Mouse (Mus musculus) heart, embryonic 15.5 days (tissue): ENCODE data around the gene Chpf. TPM values are rescaled to one million over a fixed set of nuclear protein-coding genes. Genes with fewer than 3 reads are reported as not detected.

Source experiments
- ATAC-seq: fragments of 200-750 bp; cut with Nextera tagmentation; replicated peaks from 2 replicates; pipeline ENCODE4 v1.8.0; 2017; ENCODE audit warnings: low read depth, moderate TSS enrichment; ENCODE audit not compliant: insufficient number of reproducible peaks, insufficient read depth, low FRiP score
- H3K27ac ChIP-seq: fragments of 300-500 bp; sonication (generic); 2 replicates; pipeline ENCODE4 v1.5.1; 2015; ENCODE audit warnings: mild to moderate bottlenecking, inconsistent platforms
- H3K27me3 ChIP-seq: fragments of 300-500 bp; sonication (generic); 2 replicates; pipeline ENCODE4 v1.6.1; 2015; ENCODE audit warnings: inconsistent platforms
- H3K36me3 ChIP-seq: fragments of 300-500 bp; sonication (generic); 2 replicates; pipeline ENCODE4 v1.6.1; 2015; ENCODE audit warnings: mild to moderate bottlenecking, inconsistent platforms
- H3K4me1 ChIP-seq: fragments of 300-500 bp; sonication (generic); replicated peaks from 2 replicates; pipeline ENCODE4 v1.6.1; 2015; ENCODE audit warnings: inconsistent platforms
- H3K4me2 ChIP-seq: fragments of 300-500 bp; sonication (generic); 2 replicates; pipeline ENCODE4 v1.6.1; 2015; ENCODE audit warnings: inconsistent platforms, mild to moderate bottlenecking, moderate library complexity
- H3K4me3 ChIP-seq: fragments of 300-500 bp; sonication (generic); 2 replicates; pipeline ENCODE4 v1.5.1; 2015; ENCODE audit warnings: mild to moderate bottlenecking, inconsistent platforms
- H3K9ac ChIP-seq: fragments of 300-500 bp; sonication (generic); 2 replicates; pipeline ENCODE4 v1.6.1; 2015; ENCODE audit warnings: mild to moderate bottlenecking, inconsistent platforms
- H3K9me3 ChIP-seq: fragments of 300-500 bp; sonication (generic); replicated peaks from 2 replicates; pipeline ENCODE4 v1.6.1; 2016; ENCODE audit warnings: inconsistent platforms
- WGBS: fragments of 180-500 bp; shearing (Covaris S2); methylation state at CpG from one replicate; pipeline ENCODE4 v1.1.7; 2015; ENCODE audit warnings: mixed read lengths; 5-methylcytosine and 5-hydroxymethylcytosine counted together
- polyA plus RNA-seq: library from polyadenylated mRNA; unstranded; fragments of >200 nt; fragmentation: Nextera tagmentation; extraction: Ambion mirVana; gene quantifications from 2 replicates; pipeline ENCODE4 v1.2.1, GENCODE M21; 2015

Chpf gene
- polyA plus RNA-seq, 1 experiment from 2014 or later = 23.9 TPM

DNA sequence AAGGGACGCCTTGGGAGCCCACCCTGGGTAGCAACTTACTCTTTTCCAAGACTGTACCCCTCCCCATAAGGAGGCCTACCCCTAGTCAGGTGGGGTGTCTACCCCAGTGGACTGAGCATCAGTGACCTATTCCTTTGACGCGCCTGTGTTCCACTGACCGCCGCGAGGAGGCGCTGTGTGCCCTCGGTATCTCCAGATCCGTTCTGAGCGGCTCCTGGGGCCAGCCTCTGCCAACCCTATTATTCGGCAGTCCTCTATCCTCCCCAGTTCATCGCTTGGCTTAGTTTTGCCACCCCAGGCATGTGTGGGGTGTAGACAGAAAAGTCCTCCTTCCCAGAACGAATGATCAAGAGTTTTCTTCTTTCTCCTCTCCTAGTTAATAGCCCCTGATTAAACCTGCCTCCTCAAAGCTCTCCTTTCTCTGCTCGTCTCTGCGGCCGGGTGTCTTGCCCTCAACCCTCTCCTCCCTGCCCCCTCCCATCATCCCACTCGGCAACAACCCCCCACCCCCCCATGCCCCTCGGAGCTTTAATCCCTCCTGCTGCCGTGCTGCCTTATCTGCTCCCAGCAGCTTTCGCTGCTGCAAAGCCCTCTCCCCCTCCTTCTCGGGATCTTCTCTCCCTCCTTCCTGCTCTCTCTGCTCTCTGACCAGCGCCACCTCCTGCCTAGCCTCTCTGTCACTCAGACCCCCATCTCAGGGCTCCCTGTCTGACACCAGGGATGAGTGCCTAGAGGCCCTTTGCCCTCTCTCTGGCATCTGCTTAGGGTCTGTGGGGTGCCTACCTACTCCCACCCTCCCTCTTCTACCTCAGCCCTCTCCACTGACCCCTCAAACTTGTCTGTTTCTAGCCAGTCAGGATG is 33.1 kb downstream of the Chpf start:
- under 1% methylated on average over 22 of the region's 22 CpGs for WGBS
- peak overlapping the region; percentile 43 for H3K9ac ChIP-seq
- no peaks in the 10 kb centered on the region for H3K9me3 ChIP-seq
- no peak overlapping the region for H3K27ac ChIP-seq
- peaks cover 59% of the 10 kb centered on the region for H3K27me3 ChIP-seq
- H3K36me3 ChIP-seq = peaks cover 12% of the 10 kb centered on the region; the same call in 1 of the 2 replicates
- H3K4me2 ChIP-seq = peak overlapping the region; percentile 60
- ATAC-seq = 0 out of 2 replicates have a peak, but pooled peaks have one; percentile 17
- H3K4me3 ChIP-seq = peak overlapping the region; percentile 34
- peaks cover 65% of the 10 kb centered on the region for H3K4me1 ChIP-seq

DNA sequence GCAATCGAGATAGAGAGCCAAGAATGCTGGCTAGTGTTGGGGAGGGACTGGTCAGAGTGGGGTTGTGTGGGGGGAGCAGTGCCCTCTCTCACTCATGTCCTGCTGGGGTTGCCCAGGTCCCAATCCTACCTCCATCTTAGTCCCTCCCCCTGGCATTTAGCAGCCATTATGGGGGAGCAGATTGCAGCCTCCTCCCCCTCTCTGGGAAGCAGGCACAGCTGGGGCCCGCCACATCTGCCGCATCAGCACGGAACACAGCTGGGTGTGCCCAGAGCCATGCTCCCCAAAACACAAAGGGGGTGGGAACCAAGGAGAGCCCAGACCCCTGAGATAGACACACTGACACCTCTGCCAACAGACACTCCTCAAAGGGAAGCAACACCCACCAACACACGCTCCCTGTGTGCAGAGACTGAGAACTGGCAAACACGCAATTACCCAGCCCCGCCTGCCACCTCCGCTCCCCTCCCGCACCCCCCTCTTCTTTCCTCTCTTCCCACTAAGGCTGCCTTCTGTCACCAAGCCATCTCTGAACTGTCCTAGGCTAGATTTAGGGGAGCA is 33.9 kb downstream of the Chpf start:
- peak overlapping the region; percentile 60; the same call in 1 of the 2 replicates for H3K4me2 ChIP-seq
- peaks cover 52% of the 10 kb centered on the region for H3K27me3 ChIP-seq

DNA sequence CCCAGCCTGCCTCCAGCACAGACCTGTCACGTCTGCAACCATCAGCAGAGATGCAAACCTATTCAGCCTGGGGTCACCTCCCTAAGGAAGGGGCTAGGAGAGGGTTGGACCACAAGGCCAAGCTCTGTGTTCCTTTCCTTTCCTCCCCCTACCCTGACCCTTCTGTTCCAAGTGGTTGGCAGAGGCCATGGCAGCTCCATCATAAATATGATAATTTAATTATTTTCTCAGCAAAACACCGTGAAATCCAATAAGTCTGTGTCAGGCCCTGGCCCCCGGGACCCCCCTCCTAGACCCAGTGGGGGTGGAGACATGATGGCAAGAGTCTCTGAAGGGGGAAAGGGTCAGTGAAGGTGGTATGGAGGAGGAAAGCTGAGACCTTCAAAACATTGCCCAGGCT is 34.9 kb downstream of the Chpf start:
- Histone ChIP-seq H3K9ac (no peak overlapping the region), H3K36me3 (peaks cover 12% of the 10 kb centered on the region; the same call in 1 of the 2 replicates), H3K9me3 (no peaks in the 10 kb centered on the region), H3K27ac (no peak overlapping the region), H3K4me2 (no peak overlapping the region), H3K27me3 (peaks cover 41% of the 10 kb centered on the region), H3K4me1 (peaks cover 48% of the 10 kb centered on the region), H3K4me3 (no peak overlapping the region)
- no peak for ATAC-seq
- WGBS = 49% methylated on average over 3 of the region's 3 CpGs

More for the DNA sequence above, 33.9 kb downstream of the Chpf start:
- Histone ChIP-seq H3K27ac (no peak overlapping the region), H3K4me1 (peaks cover 57% of the 10 kb centered on the region), H3K9me3 (no peaks in the 10 kb centered on the region), H3K36me3 (peaks cover 12% of the 10 kb centered on the region; the same call in 1 of the 2 replicates), H3K4me3 (no peak overlapping the region), H3K9ac (0 out of 2 replicates have a peak overlapping the region, but pooled peaks have one; percentile 14)
- peak; percentile 7; the same call in 1 of the 2 replicates for ATAC-seq
- 13% methylated on average over 9 of the region's 9 CpGs for WGBS

DNA sequence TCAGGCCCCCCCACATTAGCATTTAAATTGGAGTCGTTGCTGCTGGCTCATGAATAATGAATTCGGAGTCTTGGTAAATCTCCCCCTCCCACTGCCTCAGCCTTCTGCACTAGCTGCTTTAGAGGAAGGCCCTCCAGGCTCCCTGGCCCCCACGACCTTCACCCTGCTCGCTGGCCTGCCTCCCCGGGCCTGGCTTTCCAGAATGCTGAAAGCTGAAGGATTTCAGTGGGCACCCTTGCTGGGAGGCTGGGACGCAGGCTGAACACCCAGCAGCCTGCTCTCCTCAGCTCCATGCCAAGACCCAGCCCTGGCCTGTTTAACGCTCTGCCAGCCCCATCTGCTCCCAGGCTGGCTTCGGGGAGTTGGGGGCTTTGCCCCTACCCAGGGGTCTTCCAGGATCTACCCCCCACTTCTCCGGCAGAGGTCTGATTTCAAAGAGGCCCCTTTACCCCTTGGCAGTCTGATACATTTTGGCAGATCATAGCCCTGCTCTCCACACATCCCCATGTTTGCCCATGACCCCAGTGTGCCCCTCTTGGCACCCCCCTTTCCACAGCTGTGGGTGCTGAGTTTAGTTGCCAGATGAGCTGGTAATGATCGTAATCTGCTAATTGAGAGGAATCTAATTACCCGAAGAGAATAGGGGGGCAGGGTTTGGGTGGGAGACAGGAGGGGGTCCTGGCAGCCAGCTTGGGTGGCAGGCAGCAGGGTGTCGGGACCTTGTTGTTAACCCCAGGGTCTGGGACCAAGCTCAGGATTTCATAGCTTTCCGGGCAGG is 35.7 kb downstream of the Chpf start:
- Histone ChIP-seq H3K27me3 (peaks cover 34% of the 10 kb centered on the region), H3K9ac (no peak overlapping the region), H3K4me2 (no peak overlapping the region), H3K4me3 (no peak overlapping the region), H3K9me3 (no peaks in the 10 kb centered on the region), H3K36me3 (peaks cover 12% of the 10 kb centered on the region; the same call in 1 of the 2 replicates), H3K4me1 (peaks cover 45% of the 10 kb centered on the region), H3K27ac (no peak overlapping the region)
- WGBS = 59% methylated on average over 13 of the region's 13 CpGs
- no peak for ATAC-seq

DNA sequence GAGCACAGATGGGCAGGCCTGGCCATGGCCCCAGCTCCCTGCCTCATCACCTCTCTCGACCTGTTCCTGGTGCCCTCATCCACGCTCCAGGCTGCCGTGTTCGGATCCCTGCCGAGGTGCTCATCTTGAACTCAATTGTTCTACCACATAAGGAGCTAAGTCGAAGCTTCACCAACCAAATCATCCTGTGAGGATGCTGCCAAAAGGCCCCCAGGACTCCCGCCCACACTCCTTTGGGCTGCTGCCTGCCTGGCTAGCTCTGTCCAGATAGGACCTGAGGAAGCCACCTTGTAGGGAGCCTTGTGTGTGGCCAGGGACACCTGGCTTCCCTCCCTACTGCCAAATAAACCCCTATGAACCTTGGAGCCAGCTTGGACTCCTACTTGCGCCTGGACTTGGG is 36.3 kb downstream of the Chpf start:
- no peak for ATAC-seq
- no peak overlapping the region for H3K4me3 ChIP-seq
- peaks cover 12% of the 10 kb centered on the region; the same call in 1 of the 2 replicates for H3K36me3 ChIP-seq
- no peak overlapping the region for H3K27ac ChIP-seq
- H3K27me3 ChIP-seq = peaks cover 27% of the 10 kb centered on the region
- H3K9me3 ChIP-seq = no peaks in the 10 kb centered on the region
- H3K4me1 ChIP-seq = peaks cover 39% of the 10 kb centered on the region
- WGBS = 74% methylated on average over 8 of the region's 8 CpGs
- no peak overlapping the region for H3K9ac ChIP-seq
- H3K4me2 ChIP-seq = no peak overlapping the region

DNA sequence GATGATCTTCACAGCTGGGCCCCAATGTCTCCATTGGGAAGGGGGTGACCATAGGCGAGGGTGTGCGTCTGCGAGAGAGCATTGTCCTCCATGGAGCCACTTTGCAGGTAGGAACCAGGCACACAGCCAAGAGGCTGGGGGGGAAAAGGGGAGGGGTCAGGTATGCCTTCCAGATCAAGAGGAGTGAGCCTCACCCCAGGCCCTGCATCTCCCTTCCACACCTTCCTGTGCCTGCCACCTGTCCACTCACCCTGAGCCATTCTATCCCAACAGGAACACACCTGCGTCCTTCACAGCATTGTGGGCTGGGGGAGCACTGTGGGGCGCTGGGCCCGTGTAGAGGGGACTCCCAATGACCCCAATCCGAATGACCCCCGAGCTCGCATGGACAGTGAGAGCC is 36.9 kb downstream of the Chpf start:
- no peak for ATAC-seq
- H3K27ac ChIP-seq = no peak overlapping the region
- no peak overlapping the region for H3K4me3 ChIP-seq
- WGBS = 77% methylated on average over 9 of the region's 9 CpGs
- H3K9ac ChIP-seq = no peak overlapping the region
- H3K36me3 ChIP-seq = peaks cover 12% of the 10 kb centered on the region; the same call in 1 of the 2 replicates
- H3K4me1 ChIP-seq = peaks cover 38% of the 10 kb centered on the region
- H3K9me3 ChIP-seq = no peaks in the 10 kb centered on the region
- H3K4me2 ChIP-seq = no peak overlapping the region
- H3K27me3 ChIP-seq = peaks cover 22% of the 10 kb centered on the region

DNA sequence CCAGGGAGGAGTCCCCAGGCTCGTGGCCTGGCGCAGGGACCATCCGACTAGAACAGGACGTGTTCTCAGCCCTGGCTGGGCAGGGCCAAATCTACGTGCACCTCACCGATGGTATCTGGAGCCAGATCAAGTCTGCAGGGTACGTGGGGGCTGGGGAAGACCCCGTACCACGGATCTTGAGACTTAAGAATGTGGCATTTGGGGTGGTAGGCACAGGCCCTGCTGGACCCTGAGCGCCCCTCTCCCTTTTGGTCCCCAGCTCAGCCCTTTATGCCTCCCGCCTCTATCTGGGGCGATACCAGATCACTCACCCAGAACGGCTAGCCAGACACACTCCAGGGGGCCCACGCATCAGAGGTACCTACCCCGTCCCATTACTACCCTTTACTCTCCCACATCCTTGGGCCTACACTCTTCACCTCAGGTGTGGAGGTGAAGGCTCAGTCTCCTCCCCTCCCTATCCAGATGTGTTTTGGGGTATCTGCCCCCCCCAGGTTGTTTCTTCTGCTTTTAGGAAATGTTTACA is 37.6 kb downstream of the Chpf start:
- Histone ChIP-seq H3K4me1 (peaks cover 38% of the 10 kb centered on the region), H3K27me3 (peaks cover 15% of the 10 kb centered on the region), H3K4me3 (no peak overlapping the region), H3K9me3 (no peaks in the 10 kb centered on the region), H3K9ac (no peak overlapping the region), H3K36me3 (peaks cover 12% of the 10 kb centered on the region; the same call in 1 of the 2 replicates), H3K27ac (no peak overlapping the region), H3K4me2 (no peak overlapping the region)
- 89% methylated on average over 15 of the region's 15 CpGs for WGBS
- ATAC-seq = no peak

DNA sequence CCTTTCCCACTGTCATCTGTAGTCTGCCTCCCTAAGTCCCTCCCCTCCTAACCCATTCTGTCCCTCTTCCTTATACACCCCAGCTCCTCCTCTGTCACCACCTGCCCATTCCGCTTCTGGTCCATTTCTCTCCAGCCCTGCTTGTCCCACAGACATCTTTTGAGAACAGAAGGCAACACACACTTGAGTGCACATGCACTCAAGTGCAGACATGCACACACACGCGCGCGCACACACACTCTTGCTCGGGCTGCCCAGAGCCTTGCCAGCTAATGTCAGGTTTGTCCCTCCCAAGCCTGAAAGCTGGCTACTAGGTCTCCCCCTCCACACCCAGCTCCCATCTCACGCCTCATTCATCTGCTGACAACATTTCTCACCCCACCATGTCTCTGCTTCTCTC is 38.4 kb downstream of the Chpf start:
- Histone ChIP-seq H3K36me3 (peaks cover 12% of the 10 kb centered on the region; the same call in 1 of the 2 replicates), H3K4me2 (no peak overlapping the region), H3K9me3 (no peaks in the 10 kb centered on the region), H3K4me3 (no peak overlapping the region), H3K9ac (no peak overlapping the region), H3K27me3 (peaks cover 7% of the 10 kb centered on the region), H3K4me1 (peaks cover 35% of the 10 kb centered on the region), H3K27ac (no peak overlapping the region)
- ATAC-seq = no peak
- 87% methylated on average over 7 of the region's 7 CpGs for WGBS

DNA sequence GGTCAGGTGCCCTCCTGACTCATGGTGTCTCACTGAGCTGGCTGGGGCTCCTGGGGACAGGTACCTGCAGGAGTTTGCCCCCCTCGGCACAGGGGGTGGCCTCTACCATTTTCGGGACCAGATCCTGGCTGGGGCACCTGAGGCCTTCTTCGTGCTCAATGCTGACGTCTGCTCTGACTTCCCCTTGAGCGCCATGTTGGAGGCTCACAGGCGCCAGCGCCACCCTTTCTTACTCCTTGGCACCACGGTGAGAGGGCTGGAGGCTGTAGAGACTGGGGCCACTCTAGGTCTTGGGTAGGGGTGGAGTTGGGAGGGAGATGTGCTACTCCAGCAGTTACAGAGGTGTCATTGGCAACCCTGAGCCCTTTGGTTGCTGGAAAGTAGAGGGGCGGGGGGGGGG is 40.3 kb downstream of the Chpf start:
- 81% methylated on average over 8 of the region's 9 CpGs for WGBS
- no peak for ATAC-seq
- Histone ChIP-seq H3K9ac (no peak overlapping the region), H3K27ac (no peak overlapping the region), H3K4me3 (no peak overlapping the region), H3K4me1 (peaks cover 24% of the 10 kb centered on the region), H3K9me3 (no peaks in the 10 kb centered on the region), H3K36me3 (peaks cover 12% of the 10 kb centered on the region; the same call in 1 of the 2 replicates), H3K27me3 (no peaks in the 10 kb centered on the region), H3K4me2 (no peak overlapping the region)

DNA sequence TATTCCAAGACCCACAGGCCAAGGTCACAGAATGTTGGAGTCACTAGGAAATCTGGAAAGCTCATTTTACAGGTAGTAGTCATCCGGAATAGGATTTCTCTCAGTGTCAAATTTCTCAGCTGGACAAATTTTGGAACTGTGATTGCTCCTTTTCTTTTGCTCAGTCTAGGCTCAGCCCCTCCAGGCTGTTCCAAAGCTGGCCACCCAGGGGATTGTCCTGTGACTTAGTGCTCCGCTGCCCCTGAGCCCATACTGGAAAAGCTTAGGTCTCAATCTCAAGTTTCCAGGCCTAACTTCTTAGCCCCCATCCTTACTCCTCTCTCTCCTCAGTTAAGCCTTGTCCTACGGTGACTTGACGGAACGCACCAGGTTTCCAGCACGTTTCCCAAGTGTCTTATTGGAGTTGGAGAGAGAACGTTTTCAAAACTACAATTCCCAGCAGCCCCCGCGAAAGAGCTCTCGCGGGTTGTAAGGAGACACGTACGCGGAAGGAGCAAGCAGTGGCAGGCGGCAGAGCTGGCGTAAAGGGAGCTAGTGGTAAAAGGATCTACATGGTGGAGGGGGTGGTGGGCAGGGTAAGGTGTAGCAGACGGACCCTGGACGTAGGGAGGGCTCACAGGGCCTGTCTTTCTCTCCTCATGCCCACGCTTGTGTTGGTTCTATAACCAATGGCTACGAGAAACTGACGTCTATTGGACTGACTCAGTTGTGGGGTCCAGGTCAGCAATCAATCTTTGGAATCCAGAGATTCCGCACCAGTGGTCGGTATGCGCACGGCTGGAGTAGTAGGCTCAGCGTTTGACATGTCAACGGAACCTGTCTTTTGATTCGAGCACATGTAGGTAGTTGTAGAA is 43.4 kb downstream of the Chpf start, which contains the start of gene Gmppa:
Gmppa (plus strand) TSS at position 456 of the 854 bp plus-strand sequence.
- H3K4me2 ChIP-seq = peak within 1 kb of the TSS; percentile 81
- no peaks in the 10 kb centered on the region for H3K27me3 ChIP-seq
- no peaks in the 10 kb centered on the region for H3K9me3 ChIP-seq
- peak within 1 kb of the TSS; percentile 72 for H3K9ac ChIP-seq
- H3K4me1 ChIP-seq = peaks cover 24% of the 10 kb centered on the region
- H3K27ac ChIP-seq = peak within 1 kb of the TSS; percentile 74
- ATAC-seq = peak; percentile 73
- 6% methylated on average over 28 of the region's 28 CpGs for WGBS
- H3K36me3 ChIP-seq = peaks cover 11% of the 10 kb centered on the region; the same call in 1 of the 2 replicates
- H3K4me3 ChIP-seq = peak within 1 kb of the TSS; percentile 63
